Mouse (Mus musculus): ENCODE data around the gene E2f4. TPM values are rescaled to one million over a fixed set of nuclear protein-coding genes. Genes with fewer than 3 reads are reported as not detected.

The E2f4 gene
- total and polyA plus RNA-seq, 3 experiments: 39.9 to 198 (median 51.0) TPM

GRCm38 (mm10) chr8:105260371-105261099 lies 36.9 kb upstream of the E2f4 start:
- dilution Hi-C loops (cut with MboI; ENCODE audit: extremely low pct_ligation_motif_present, extremely low pct_unique_long_range_greater_than_20kb, low sequenced_read_pairs) (no loop called here), in situ Hi-C loops (cut with MboI; ENCODE audit: low pct_ligation_motif_present, low pct_unique_long_range_greater_than_20kb, low sequenced_read_pairs) (no loop called here)
- TF ChIP-seq POLR2A (IDR thresholded peaks at IDR 0.05; ENCODE audit: low read depth, low read length) (no peak), CHD2 (IDR thresholded peaks at IDR 0.05; ENCODE audit: low read length) (no peak), RAD21 (IDR thresholded peaks at IDR 0.05; ENCODE audit: low read depth, low read length) (no peak), HCFC1 (IDR thresholded peaks at IDR 0.05; ENCODE audit: low read depth, low read length) (no peak), E2F4 (IDR thresholded peaks at IDR 0.05; ENCODE audit: insufficient replicate concordance, low read depth, low read length) (no peak), NRF1 (IDR thresholded peaks at IDR 0.05; ENCODE audit: low read depth, low read length) (no peak), SMC3 (IDR thresholded peaks at IDR 0.05; ENCODE audit: low read depth, low read length) (no peak), ZC3H11A (IDR thresholded peaks at IDR 0.05; ENCODE audit: low read depth, low read length) (no peak), TBP (conservative IDR thresholded peaks at IDR 0.05; ENCODE audit: low read depth, low read length) (no peak), MAZ (IDR thresholded peaks at IDR 0.05; ENCODE audit: low read depth, low read length) (no peak), UBTF (IDR thresholded peaks at IDR 0.05; ENCODE audit: low read depth, low read length) (no peak), ZNF384 (IDR thresholded peaks at IDR 0.05; ENCODE audit: low read depth, low read length) (no peak), ZKSCAN1 (IDR thresholded peaks at IDR 0.05; ENCODE audit: borderline replicate concordance, low read depth, low read length) (no peak), MYC (IDR thresholded peaks at IDR 0.05; ENCODE audit: low read depth, low read length) (no peak), POLR2AphosphoS2 (IDR thresholded peaks at IDR 0.05; ENCODE audit: low read depth, low read length) (no peak), TCF12 (IDR thresholded peaks at IDR 0.05; ENCODE audit: low read depth, low read length) (no peak)
- H3K9me3 ChIP-seq (replicated peaks; ENCODE audit: low read length): peaks cover 4% of the 10 kb centered on the region
- no peak for DNase-seq (ENCODE audit: extremely low read depth)
- no peaks in the 10 kb centered on the region for H3K27me3 ChIP-seq (replicated peaks)
- H3K36me3 ChIP-seq (replicated peaks in 1 of 2; ENCODE audit: control insufficient read depth in 1 of 2, insufficient read depth in 1 of 2, low read length in 1 of 2): peaks cover 15 to 42% of the 10 kb centered on the region in 2 experiments
- H3K4me3 ChIP-seq (replicated peaks in 1 of 3; ENCODE audit: low read depth in 2 of 3, low read length in 2 of 3, poor library complexity in 1 of 3): no peak overlapping the region
- H3K4me2 ChIP-seq (ENCODE audit: insufficient read depth, low read depth, poor library complexity, severe bottlenecking): no peak overlapping the region
- no peak overlapping the region for H3K9ac ChIP-seq (ENCODE audit: insufficient read depth, low read depth)
- no peak overlapping the region for H3K27ac ChIP-seq (ENCODE audit: insufficient read depth, low read depth)
- peaks cover 9 to 38% of the 10 kb centered on the region in 2 experiments; a peak in 3 of 4 replicates for H3K4me1 ChIP-seq (ENCODE audit: control insufficient read depth in 1 of 2, insufficient read depth in 2 of 2)
- H3K79me2 ChIP-seq (replicated peaks; ENCODE audit: control insufficient read depth, extremely low read depth, insufficient read depth, poor library complexity, severe bottlenecking): no peaks in the 10 kb centered on the region

GRCm38 (mm10) chr8:105261326-105261980 lies 36.0 kb upstream of the E2f4 start:
- no peak for TF ChIP-seq POLR2AphosphoS2 (IDR thresholded peaks at IDR 0.05; ENCODE audit: low read depth, low read length)
- TF ChIP-seq EP300 (IDR thresholded peaks at IDR 0.05; ENCODE audit: low read length): no peak
- TF ChIP-seq TCF12 (IDR thresholded peaks at IDR 0.05; ENCODE audit: low read depth, low read length): no peak
- TF ChIP-seq E2F4 (IDR thresholded peaks at IDR 0.05; ENCODE audit: insufficient replicate concordance, low read depth, low read length): no peak
- no peak for TF ChIP-seq TBP (conservative IDR thresholded peaks at IDR 0.05; ENCODE audit: low read depth, low read length)
- TF ChIP-seq JUN (IDR thresholded peaks at IDR 0.05; ENCODE audit: insufficient read depth, low read depth, low read length): no peak
- no peak for TF ChIP-seq IRF4 (IDR thresholded peaks at IDR 0.05; ENCODE audit: low read depth, low read length)
- no peak for TF ChIP-seq USF1 (IDR thresholded peaks at IDR 0.05; ENCODE audit: low read depth, low read length)
- no peak for TF ChIP-seq SIN3A (IDR thresholded peaks at IDR 0.05; ENCODE audit: low read length)
- TF ChIP-seq SMC3 (IDR thresholded peaks at IDR 0.05; ENCODE audit: low read depth, low read length): no peak
- no peak for TF ChIP-seq MAFK (IDR thresholded peaks at IDR 0.05; ENCODE audit: insufficient replicate concordance, low read length)
- TF ChIP-seq CHD1 (IDR thresholded peaks at IDR 0.05; ENCODE audit: low read depth, low read length): no peak
- TF ChIP-seq MAX (IDR thresholded peaks at IDR 0.05; ENCODE audit: low read length): no peak
- TF ChIP-seq CTCF (conservative IDR thresholded peaks at IDR 0.05 in 1 of 2, IDR thresholded peaks at IDR 0.05 in 1 of 2; ENCODE audit: low read depth in 2 of 2, low read length in 2 of 2): no peak
- TF ChIP-seq ETS1 (conservative IDR thresholded peaks at IDR 0.05; ENCODE audit: low read depth, low read length): no peak
- TF ChIP-seq NRF1 (IDR thresholded peaks at IDR 0.05; ENCODE audit: low read depth, low read length): no peak
- Histone ChIP-seq H3K9ac (ENCODE audit: insufficient read depth, low read depth) (no peak overlapping the region), H3K27me3 (replicated peaks) (no peaks in the 10 kb centered on the region), H3K79me2 (replicated peaks; ENCODE audit: control insufficient read depth, extremely low read depth, insufficient read depth, poor library complexity, severe bottlenecking) (no peaks in the 10 kb centered on the region), H3K4me2 (ENCODE audit: insufficient read depth, low read depth, poor library complexity, severe bottlenecking) (no peak overlapping the region), H3K36me3 (replicated peaks in 1 of 2; ENCODE audit: control insufficient read depth in 1 of 2, insufficient read depth in 1 of 2, low read length in 1 of 2) (peaks cover 15 to 35% of the 10 kb centered on the region in 2 experiments), H3K9me3 (replicated peaks; ENCODE audit: low read length) (peaks cover 7% of the 10 kb centered on the region), H3K27ac (ENCODE audit: insufficient read depth, low read depth) (no peak overlapping the region), H3K4me1 (ENCODE audit: control insufficient read depth in 1 of 2, insufficient read depth in 2 of 2) (peaks cover 9 to 42% of the 10 kb centered on the region in 2 experiments; a peak in 3 of 4 replicates), H3K4me3 (replicated peaks in 1 of 3; ENCODE audit: low read depth in 2 of 3, low read length in 2 of 3, poor library complexity in 1 of 3) (no peak overlapping the region)
- DNase-seq (ENCODE audit: extremely low read depth): no peak
- dilution Hi-C loops (cut with MboI; ENCODE audit: extremely low pct_ligation_motif_present, extremely low pct_unique_long_range_greater_than_20kb, low sequenced_read_pairs): no loop called here
- in situ Hi-C loops (cut with MboI; ENCODE audit: low pct_ligation_motif_present, low pct_unique_long_range_greater_than_20kb, low sequenced_read_pairs): no loop called here

Measured in CH12.LX (cell line).